Mouse (Mus musculus): ENCODE measurements around the gene Strada. TPM values are rescaled to one million over a fixed set of nuclear protein-coding genes. Genes with fewer than 3 reads are reported as not detected.
"Not testable (repeated sequence)": the region's sequence is repeated elsewhere in the genome, so short reads cannot be mapped to it uniquely, and the experiment has no call there.

Gene Strada
- polyA plus RNA-seq, 1 experiment from 2014 or later: 24.3 TPM

DNA sequence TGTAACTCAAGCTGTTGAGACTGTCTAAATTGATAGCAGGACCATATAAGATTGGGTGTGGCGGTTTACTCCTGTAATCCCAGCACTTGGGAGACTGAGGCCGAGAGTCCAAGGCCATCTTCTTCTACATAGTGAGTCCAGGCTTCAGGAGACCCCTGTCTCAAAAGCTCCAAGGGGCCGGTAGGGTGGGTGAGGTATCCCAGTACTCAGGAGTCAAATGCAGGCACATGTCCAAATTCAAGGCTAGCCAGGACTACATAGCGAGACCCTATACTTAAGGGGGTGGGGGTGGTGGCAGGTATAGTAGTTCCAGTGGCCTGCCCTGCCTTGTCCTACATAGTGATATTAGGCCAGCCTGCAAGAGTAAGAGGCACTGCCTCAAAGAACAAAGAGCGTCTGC is 12.9 kb upstream of the Strada start:
- peak overlapping the region; percentile 78 for H3K9ac ChIP-seq (ENCODE audit: low read depth, low read length)
- H3K4me2 ChIP-seq: peak overlapping the region; percentile 92
- peak overlapping the region; percentile 76 for H3K4me3 ChIP-seq (ENCODE audit: low read depth, low read length)
- DNase-seq (ENCODE audit: low spot score): no peak
- peaks cover 16% of the 10 kb centered on the region for H3K36me3 ChIP-seq (ENCODE audit: control insufficient read depth, insufficient read depth, low read length)
- no peaks in the 10 kb centered on the region for H3K9me3 ChIP-seq (ENCODE audit: control insufficient read depth, low read length)
- no peak overlapping the region for H3K27ac ChIP-seq (ENCODE audit: low read depth, low read length)
- ATAC-seq (replicated peaks; ENCODE audit: low FRiP score): no peak
- H3K4me1 ChIP-seq (replicated peaks; ENCODE audit: control insufficient read depth, insufficient read depth, low read length): peaks cover 16% of the 10 kb centered on the region
- H3K27me3 ChIP-seq (replicated peaks; ENCODE audit: control insufficient read depth, insufficient read depth, low read length): no peaks in the 10 kb centered on the region
- 89% methylated on average over 5 of the region's 5 CpGs for WGBS

DNA sequence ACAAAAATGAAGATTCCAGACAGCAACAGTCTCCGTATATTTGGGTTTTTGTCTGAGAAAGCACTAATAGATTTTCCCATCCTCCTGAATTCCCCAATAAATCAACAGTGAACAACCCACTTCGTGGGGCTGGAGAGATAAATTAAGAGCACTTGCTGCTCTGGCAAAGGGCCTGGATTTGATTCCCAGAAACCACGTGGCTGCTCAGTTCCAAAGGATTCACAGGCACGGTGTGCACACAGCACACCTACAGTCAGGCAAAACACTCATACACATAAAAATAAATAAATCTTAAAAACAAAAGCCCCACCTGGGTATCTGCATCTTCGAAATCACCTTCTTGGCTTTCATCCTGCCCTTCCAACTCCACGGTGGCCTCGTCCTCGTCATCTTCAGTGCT is 10.8 kb upstream of the Strada start:
- ATAC-seq (replicated peaks; ENCODE audit: low FRiP score) (no peak), DNase-seq (ENCODE audit: low spot score) (no peak)
- H3K9ac ChIP-seq (ENCODE audit: low read depth, low read length): no peak overlapping the region
- no peaks in the 10 kb centered on the region for H3K27me3 ChIP-seq (replicated peaks; ENCODE audit: control insufficient read depth, insufficient read depth, low read length)
- no peaks in the 10 kb centered on the region for H3K9me3 ChIP-seq (ENCODE audit: control insufficient read depth, low read length)
- H3K36me3 ChIP-seq (ENCODE audit: control insufficient read depth, insufficient read depth, low read length): peaks cover 31% of the 10 kb centered on the region
- H3K4me1 ChIP-seq (replicated peaks; ENCODE audit: control insufficient read depth, insufficient read depth, low read length): peaks cover 10% of the 10 kb centered on the region
- no peak overlapping the region for H3K4me3 ChIP-seq (ENCODE audit: low read depth, low read length)
- no peak overlapping the region for H3K4me2 ChIP-seq
- 93% methylated on average over 8 of the region's 8 CpGs for WGBS
- H3K27ac ChIP-seq (ENCODE audit: low read depth, low read length): no peak overlapping the region

DNA sequence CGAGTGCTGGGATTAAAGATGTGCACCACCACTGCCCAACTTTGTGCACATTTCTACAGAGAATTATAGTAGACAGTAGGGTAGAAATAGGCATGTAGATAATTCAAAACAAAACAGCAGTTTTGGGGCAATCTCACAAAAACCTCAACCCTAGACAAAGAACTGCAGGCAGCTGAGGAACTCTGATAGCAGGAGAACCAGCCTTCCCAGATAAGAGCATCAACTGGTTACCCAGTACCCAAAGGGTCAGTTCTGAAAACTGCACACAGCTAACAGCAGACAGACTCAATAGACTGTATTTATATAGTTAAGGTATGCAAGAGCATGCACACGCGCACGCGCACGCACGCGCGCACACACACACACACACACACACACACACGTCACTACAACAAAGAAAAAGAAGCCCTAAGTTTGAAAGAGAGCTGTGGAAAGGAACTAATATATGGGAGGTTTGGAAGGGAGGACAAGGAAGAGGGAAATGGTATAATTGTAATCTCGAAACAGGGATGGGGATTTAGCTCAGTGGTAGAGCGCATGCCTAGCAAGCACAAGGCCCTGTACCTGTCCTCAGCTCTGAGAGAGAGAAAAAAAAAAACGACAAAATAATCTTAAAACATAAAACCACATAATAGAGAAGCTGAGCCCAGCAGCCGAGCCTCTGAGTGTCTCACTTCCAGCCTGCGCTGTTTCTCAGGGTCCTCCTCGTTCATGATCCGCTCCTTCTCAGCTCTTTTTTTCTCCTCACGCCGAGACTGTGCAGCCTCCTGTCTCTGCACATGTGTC is 438 bp downstream of the Strada start:
- ATAC-seq (replicated peaks; ENCODE audit: low FRiP score): peak; percentile 78

DNA sequence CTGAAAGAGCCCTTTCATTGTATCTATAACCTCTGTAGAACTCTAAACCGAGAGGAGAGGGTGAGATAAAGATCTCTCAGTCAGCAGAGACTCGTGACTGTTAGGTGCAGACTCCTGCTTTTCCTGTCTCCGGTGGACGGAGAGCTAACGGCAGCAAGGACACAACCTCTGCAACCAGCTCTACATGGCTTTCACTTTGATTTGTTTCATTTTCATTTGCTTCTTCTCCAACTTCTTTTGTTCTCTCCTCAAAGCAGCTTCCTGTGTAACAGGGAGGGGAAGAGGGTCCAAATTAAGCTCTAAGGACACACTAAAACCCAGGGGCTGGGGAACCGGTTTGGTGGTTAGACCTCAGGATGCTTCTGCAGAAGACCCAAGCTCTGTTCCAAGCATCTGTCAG is 1.2 kb downstream of the Strada start:
- WGBS: 68% methylated on average over 6 of the region's 6 CpGs

More for the DNA sequence above, 438 bp downstream of the Strada start:
- Histone ChIP-seq H3K36me3 (ENCODE audit: control insufficient read depth, insufficient read depth, low read length) (peaks cover 36% of the 10 kb centered on the region), H3K4me1 (replicated peaks; ENCODE audit: control insufficient read depth, insufficient read depth, low read length) (peaks cover 20% of the 10 kb centered on the region), H3K4me2 (peak overlapping the region; percentile 1; the same call in 1 of the 2 replicates), H3K27me3 (replicated peaks; ENCODE audit: control insufficient read depth, insufficient read depth, low read length) (no peaks in the 10 kb centered on the region), H3K9ac (ENCODE audit: low read depth, low read length) (no peak overlapping the region), H3K9me3 (ENCODE audit: control insufficient read depth, low read length) (no peaks in the 10 kb centered on the region), H3K27ac (ENCODE audit: low read depth, low read length) (no peak overlapping the region), H3K4me3 (ENCODE audit: low read depth, low read length) (no peak overlapping the region)
- DNase-seq (ENCODE audit: low spot score): no peak
- 82% methylated on average over 19 of the region's 19 CpGs for WGBS

DNA sequence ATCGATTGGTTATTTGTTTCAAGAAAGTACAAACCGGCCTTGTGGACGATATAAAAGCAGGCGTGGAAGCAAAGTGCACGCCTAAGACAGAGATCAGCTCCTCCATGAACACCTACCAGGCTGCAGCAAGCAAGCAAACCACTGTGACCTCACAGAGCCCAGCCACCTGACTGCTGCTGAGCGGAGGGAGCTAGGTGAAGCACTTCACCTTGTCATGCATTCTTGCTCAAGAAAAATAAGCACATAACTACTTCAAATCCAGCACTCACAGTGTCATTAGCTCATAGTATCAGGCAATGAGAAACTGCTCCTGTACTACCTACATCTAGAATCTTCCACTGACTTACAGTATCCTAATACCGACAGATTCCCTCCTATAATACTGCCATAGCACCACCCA is 2.0 kb downstream of the Strada start:
- H3K27me3 ChIP-seq (replicated peaks; ENCODE audit: control insufficient read depth, insufficient read depth, low read length); H3K4me3 ChIP-seq (ENCODE audit: low read depth, low read length); DNase-seq (ENCODE audit: low spot score); H3K9me3 ChIP-seq (ENCODE audit: control insufficient read depth, low read length); H3K4me2 ChIP-seq; H3K9ac ChIP-seq (ENCODE audit: low read depth, low read length); ATAC-seq (replicated peaks; ENCODE audit: low FRiP score); H3K27ac ChIP-seq (ENCODE audit: low read depth, low read length): not testable (repeated sequence)
- Histone ChIP-seq H3K36me3 (ENCODE audit: control insufficient read depth, insufficient read depth, low read length) (peaks cover 33% of the 10 kb centered on the region), H3K4me1 (replicated peaks; ENCODE audit: control insufficient read depth, insufficient read depth, low read length) (peaks cover 20% of the 10 kb centered on the region)
- 91% methylated on average over 7 of the region's 7 CpGs for WGBS

More for the DNA sequence above, 1.2 kb downstream of the Strada start:
- DNase-seq (ENCODE audit: low spot score): no peak
- H3K36me3 ChIP-seq (ENCODE audit: control insufficient read depth, insufficient read depth, low read length): peaks cover 37% of the 10 kb centered on the region
- H3K27me3 ChIP-seq (replicated peaks; ENCODE audit: control insufficient read depth, insufficient read depth, low read length): no peaks in the 10 kb centered on the region
- peaks cover 20% of the 10 kb centered on the region for H3K4me1 ChIP-seq (replicated peaks; ENCODE audit: control insufficient read depth, insufficient read depth, low read length)
- no peak overlapping the region for H3K27ac ChIP-seq (ENCODE audit: low read depth, low read length)
- H3K4me2 ChIP-seq: no peak overlapping the region
- no peak overlapping the region for H3K4me3 ChIP-seq (ENCODE audit: low read depth, low read length)
- H3K9ac ChIP-seq (ENCODE audit: low read depth, low read length): no peak overlapping the region
- ATAC-seq (replicated peaks; ENCODE audit: low FRiP score): no peak
- H3K9me3 ChIP-seq (ENCODE audit: control insufficient read depth, low read length): no peaks in the 10 kb centered on the region

DNA sequence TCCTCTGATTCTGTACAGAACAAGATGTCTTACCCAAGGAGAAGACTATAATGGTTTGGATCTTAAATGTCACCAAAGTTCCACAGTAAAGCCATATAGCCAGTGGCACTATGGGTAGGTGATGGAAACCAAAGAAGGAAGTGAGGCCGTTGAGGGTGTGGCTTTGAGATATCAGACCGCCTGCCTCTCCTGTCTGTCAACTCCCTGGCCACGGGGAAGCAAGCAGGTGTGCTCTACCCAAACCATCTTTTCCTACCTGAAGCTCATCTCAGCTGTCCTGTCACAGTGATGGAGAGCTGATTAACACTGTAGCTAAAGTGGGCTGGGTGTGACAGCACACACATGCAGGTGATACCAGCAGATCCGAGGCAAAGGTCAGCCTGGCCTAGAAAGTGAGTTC is 3.7 kb downstream of the Strada start:
- Histone ChIP-seq H3K36me3 (ENCODE audit: control insufficient read depth, insufficient read depth, low read length) (peaks cover 20% of the 10 kb centered on the region), H3K9me3 (ENCODE audit: control insufficient read depth, low read length) (no peaks in the 10 kb centered on the region), H3K27me3 (replicated peaks; ENCODE audit: control insufficient read depth, insufficient read depth, low read length) (no peaks in the 10 kb centered on the region), H3K4me2 (no peak overlapping the region), H3K4me3 (ENCODE audit: low read depth, low read length) (no peak overlapping the region), H3K27ac (ENCODE audit: low read depth, low read length) (no peak overlapping the region), H3K4me1 (replicated peaks; ENCODE audit: control insufficient read depth, insufficient read depth, low read length) (peaks cover 20% of the 10 kb centered on the region), H3K9ac (ENCODE audit: low read depth, low read length) (no peak overlapping the region)
- no peak for DNase-seq (ENCODE audit: low spot score)
- WGBS: 66% methylated on average over 4 of the region's 4 CpGs
- no peak for ATAC-seq (replicated peaks; ENCODE audit: low FRiP score)

DNA sequence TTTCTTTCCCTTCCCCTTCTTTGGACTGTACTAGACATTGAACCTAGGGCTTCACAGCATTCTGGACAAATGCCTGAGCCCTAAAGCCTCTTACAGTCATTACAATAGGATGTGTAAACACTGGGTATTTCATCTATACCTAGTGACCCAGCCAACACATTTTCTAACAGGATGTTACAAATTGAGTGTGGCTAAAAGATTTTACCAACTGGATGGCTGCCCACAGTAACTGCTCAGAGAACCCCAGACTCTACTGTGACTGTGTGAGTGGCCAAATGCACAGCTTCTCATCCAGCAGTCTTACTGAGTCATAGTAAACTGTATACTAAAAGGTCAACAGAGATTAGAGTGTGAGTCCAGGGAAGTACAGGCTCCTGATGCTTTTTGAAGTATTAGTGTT is 6.6 kb downstream of the Strada start:
- Histone ChIP-seq H3K9me3 (ENCODE audit: control insufficient read depth, low read length) (no peaks in the 10 kb centered on the region), H3K27me3 (replicated peaks; ENCODE audit: control insufficient read depth, insufficient read depth, low read length) (no peaks in the 10 kb centered on the region), H3K9ac (ENCODE audit: low read depth, low read length) (no peak overlapping the region), H3K4me1 (replicated peaks; ENCODE audit: control insufficient read depth, insufficient read depth, low read length) (peaks cover 16% of the 10 kb centered on the region), H3K4me2 (no peak overlapping the region), H3K36me3 (ENCODE audit: control insufficient read depth, insufficient read depth, low read length) (peaks cover 14% of the 10 kb centered on the region; the same call in 1 of the 2 replicates), H3K4me3 (ENCODE audit: low read depth, low read length) (no peak overlapping the region), H3K27ac (ENCODE audit: low read depth, low read length) (no peak overlapping the region)
- DNase-seq (ENCODE audit: low spot score) (no peak), ATAC-seq (replicated peaks; ENCODE audit: low FRiP score) (no peak)

DNA sequence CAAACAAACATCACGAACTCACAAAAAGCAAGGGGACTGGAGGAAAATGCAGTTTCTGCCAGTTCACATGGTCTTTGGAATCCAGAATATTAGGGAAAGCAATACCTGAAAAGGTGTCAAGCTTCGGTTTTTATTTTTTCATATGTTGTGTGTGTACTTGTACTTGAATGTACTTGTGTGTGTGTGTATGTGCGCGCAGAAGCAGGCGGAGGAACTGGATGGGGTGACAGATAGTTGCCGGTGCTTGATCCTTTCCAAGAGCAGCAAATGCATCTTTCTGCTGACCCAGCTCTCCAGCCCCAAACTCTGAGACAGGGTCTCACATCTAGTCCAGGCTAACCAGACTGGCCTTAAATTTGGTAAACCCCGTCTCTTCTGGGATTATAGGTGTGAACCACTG is 7.1 kb downstream of the Strada start:
- peaks cover 16% of the 10 kb centered on the region for H3K4me1 ChIP-seq (replicated peaks; ENCODE audit: control insufficient read depth, insufficient read depth, low read length)
- WGBS: 91% methylated on average over 7 of the region's 7 CpGs
- H3K36me3 ChIP-seq (ENCODE audit: control insufficient read depth, insufficient read depth, low read length): peaks cover 14% of the 10 kb centered on the region; the same call in 1 of the 2 replicates
- ATAC-seq (replicated peaks; ENCODE audit: low FRiP score) (no peak), DNase-seq (ENCODE audit: low spot score) (no peak)
- H3K4me3 ChIP-seq (ENCODE audit: low read depth, low read length): no peak overlapping the region
- no peaks in the 10 kb centered on the region for H3K27me3 ChIP-seq (replicated peaks; ENCODE audit: control insufficient read depth, insufficient read depth, low read length)
- H3K9ac ChIP-seq (ENCODE audit: low read depth, low read length): no peak overlapping the region
- no peak overlapping the region for H3K27ac ChIP-seq (ENCODE audit: low read depth, low read length)
- H3K4me2 ChIP-seq: no peak overlapping the region
- no peaks in the 10 kb centered on the region for H3K9me3 ChIP-seq (ENCODE audit: control insufficient read depth, low read length)

DNA sequence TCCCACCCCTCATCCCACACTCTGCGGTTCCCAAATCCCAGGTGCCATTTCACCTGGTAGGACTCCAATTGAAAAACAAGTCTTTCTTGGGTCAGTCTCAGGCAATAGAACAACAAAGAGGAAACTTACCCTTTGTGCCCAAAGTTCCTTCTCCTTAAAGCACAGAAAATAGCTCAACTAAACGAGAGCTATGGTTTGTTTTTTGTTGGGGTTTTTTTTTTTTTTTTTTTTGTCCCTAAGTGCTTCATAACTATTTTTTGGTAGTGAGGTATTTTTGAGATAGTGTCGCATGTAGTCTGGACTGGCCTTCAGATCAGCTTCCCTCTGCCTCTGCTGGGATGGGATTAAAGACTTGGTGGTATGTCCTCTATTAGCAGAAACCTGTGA is 7.8 kb downstream of the Strada start:
- Histone ChIP-seq H3K36me3 (ENCODE audit: control insufficient read depth, insufficient read depth, low read length) (peaks cover 14% of the 10 kb centered on the region; the same call in 1 of the 2 replicates), H3K27ac (ENCODE audit: low read depth, low read length) (peak overlapping the region; percentile 81), H3K27me3 (replicated peaks; ENCODE audit: control insufficient read depth, insufficient read depth, low read length) (no peaks in the 10 kb centered on the region), H3K4me3 (ENCODE audit: low read depth, low read length) (peak overlapping the region; percentile 74), H3K9me3 (ENCODE audit: control insufficient read depth, low read length) (no peaks in the 10 kb centered on the region), H3K9ac (ENCODE audit: low read depth, low read length) (peak overlapping the region; percentile 74), H3K4me2 (peak overlapping the region; percentile 86), H3K4me1 (replicated peaks; ENCODE audit: control insufficient read depth, insufficient read depth, low read length) (peaks cover 16% of the 10 kb centered on the region)
- DNase-seq (ENCODE audit: low spot score) (no peak), ATAC-seq (replicated peaks; ENCODE audit: low FRiP score) (no peak)
- WGBS: 37% methylated on average over 3 of the region's 3 CpGs

Data from liver, embryonic 11.5 days (tissue).